Mouse (Mus musculus): ENCODE measurements around the gene Stx11.
"Not testable (repeated sequence)": the region's sequence is repeated elsewhere in the genome, so short reads cannot be mapped to it uniquely, and the experiment has no call there.

The Stx11 gene

GRCm38 (mm10) chr10:12957271-12957670 lies 6.8 kb downstream of the Stx11 start:
- peak in 1 of 2 experiments; percentile 10 for DNase-seq

DNA sequence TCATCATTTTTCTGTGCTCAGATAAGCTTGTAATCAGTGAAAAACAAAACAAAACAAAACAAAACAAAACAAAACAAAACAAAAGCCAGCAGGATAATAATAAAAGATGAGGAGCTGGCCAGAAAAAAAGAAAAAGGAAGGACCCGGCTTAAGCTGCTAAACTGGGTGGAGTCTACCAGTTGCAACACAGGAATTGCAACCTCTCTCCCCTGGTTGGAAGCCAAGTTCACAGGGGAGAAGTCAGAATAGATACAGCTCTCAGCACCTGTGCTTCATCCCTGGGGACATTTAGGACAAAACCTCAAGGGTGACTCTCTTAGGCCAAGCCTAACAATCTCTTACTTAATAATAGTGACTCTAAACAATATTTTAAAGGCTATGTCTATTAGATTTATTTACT lies 8.3 kb downstream of the Stx11 start:
- peak in 1 of 2 experiments; percentile 16 for DNase-seq

GRCm38 (mm10) chr10:12951358-12951757 lies 12.7 kb downstream of the Stx11 start:
- DNase-seq = not testable (repeated sequence)

GRCm38 (mm10) chr10:12949299-12949698 lies 14.8 kb downstream of the Stx11 start:
- DNase-seq = peak in 1 of 2 experiments; percentile 14

DNA sequence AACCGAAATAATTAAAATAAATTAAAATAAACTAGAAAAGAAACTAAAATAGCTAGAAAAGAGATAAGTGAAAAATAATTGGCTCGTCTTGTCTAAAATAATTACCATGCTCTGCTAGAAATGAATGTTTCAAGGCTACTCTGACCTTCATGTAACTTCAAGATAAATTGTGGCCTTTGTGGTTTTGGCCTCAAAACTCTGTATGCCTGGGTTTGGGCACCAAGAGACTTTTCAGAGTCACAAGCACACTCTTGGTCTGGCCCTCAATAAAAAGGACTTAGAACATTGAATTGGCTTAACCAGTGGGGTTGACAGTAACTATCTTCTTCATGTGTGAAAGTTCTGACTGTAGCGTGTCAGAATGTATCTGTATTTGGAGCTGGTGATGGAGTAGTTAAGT lies 16.5 kb downstream of the Stx11 start:
- no peak for DNase-seq

- DNase-seq = peak; percentile 29 to 39
Measured at GRCm38 (mm10) chr10:12941018-12941761, 22.9 kb downstream of the Stx11 start.

DNA sequence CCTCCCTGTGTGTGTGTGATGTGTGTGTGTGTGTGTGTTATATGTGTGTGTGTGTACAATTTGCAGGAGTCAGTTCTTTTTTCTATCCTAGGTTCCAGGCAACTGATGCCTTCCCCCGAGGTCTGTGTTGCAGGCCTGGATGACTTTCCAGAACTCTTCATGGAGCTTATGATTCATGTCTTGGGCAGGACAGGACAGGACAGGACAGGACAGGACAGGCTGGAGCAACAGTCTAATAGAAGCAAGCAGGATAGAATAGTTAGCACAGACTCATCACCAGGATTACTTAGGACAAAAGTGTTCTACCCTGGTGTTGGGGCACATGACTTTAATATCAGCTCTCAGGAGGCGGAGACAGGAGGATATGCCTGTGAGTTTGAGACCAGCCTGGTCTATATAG lies 25.3 kb downstream of the Stx11 start:
- no peak for DNase-seq

GRCm38 (mm10) chr10:12936079-12936478 lies 28.0 kb downstream of the Stx11 start:
- DNase-seq = no peak

- DNase-seq = no peak
Measured at GRCm38 (mm10) chr10:12935575-12935974, 28.5 kb downstream of the Stx11 start.

DNA sequence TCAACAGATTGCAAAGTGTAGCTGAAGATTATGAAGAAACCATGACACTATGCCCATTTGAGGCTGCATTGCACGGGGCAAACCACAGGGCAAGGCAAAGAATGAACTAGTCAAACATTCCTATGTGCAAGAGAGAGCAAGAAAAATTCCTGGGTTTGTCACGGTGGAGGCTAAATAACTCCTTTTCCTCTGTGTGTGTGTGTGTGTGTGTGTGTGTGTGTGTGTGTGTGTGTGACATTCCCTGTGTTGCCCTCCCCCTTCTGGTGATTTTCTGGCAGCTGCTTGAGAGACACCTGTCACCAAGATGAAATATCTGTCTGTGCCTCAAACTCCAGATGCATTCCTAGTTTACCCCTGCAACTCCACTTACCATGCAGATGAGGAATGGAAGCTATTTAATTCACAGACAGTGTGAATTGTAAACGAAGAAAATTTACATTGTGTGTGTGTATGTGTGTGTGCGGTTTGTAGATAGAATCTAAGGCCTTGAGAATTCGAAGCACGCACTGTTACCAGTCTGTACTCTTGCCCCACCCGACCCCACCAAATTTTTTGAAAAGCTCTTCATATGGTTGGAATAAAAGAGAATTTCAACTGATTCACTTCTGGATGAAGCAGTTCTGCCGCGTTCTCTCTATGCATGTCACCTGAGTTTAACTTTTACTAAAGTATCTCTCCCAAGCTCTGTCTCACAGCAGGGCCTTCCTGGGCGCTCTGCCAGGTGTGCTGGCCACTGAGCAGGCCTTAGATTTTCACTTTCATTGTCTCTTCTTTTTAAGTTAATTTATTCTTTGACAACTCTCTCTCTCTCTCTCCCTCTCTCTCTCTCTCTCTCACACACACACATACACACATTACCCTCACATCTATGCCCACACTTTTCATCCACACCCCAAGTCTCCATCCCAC lies 32.4 kb downstream of the Stx11 start:
- DNase-seq = peak in 1 of 2 experiments; percentile 13

- DNase-seq = no peak
Measured at GRCm38 (mm10) chr10:12930351-12930905, 33.7 kb downstream of the Stx11 start.

DNA sequence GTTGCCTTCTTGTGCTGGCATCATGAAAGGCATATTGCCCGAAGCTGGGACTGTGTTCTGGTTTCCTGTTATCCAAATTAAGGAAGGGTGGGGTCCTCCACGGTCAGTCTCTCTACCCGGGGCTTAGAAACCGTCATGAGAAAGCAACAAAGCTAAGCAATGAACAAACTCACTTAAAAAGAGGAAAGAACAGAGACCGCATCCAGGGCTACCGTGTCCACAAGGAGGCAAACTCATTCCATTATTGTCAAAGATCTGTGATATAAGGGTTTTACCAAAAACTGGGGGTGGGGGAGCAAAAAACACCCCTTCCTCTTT lies 34.3 kb downstream of the Stx11 start:
- peak in 1 of 2 experiments; percentile 14 for DNase-seq

GRCm38 (mm10) chr10:12929149-12929856 lies 34.8 kb downstream of the Stx11 start:
- no peak for DNase-seq

GRCm38 (mm10) chr10:12928193-12928592 lies 35.9 kb downstream of the Stx11 start:
- DNase-seq = no peak

DNA sequence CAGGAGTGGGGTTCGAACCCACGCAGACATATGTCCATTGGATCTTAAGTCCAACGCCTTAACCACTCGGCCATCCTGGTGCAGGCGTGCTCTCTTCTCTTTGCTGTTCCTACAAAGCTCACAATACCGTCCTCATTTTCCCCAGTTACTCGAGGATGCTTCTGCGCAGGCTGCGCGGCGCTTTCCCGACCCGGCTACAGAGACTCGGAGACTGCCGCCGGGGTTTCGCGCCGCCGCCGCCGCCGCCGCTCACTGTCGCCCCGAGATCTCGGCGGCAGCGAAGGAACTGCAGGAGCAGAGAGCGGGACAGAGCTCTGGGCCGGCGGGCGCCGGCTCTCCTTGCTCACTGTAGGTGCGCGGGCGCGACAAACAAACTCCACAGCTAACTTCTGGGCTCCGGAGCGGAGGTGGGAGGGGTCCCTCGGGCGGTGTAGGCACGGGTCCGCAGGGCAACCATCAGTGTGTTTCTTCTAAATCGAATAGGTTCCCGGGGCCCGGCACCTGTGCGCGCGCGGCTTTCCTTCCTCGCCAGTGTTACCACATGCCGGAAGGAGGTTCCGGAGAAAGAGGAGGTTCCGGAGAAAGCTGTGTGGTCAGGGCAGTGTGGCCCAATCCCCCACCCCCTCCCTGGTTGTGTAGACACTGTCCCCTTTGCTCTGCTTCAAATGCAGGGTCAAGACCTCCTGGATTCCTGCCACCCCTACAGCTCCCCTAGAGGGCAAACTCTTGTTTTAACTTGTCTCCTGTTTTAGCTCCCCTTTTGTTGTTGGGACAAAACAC lies 41.3 kb downstream of the Stx11 start:
- DNase-seq = peak; percentile 91 to 96

DNA sequence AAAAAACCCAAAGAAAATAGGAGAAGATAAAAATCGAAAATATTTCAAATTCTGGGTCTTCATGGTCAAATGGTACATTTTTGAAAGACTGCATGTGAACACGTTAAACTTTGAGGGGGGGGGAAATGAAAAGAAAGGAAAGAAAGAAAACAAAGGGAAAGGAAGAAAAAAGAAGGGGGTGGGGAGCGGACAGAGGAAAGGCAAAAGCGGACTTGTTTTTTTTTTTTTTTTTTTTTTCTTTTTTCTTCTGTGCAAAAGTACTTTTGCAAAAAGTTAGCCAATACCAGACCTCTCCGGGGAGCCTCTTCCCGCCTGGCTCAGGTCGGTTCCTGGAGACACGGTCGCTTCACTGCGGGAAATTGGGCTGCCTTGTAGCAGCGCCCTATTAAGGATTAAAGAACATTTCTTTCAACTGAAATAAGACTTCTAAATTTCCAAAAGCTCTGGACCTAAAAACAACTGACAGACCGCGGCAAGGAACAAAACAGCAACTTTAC lies 42.0 kb downstream of the Stx11 start:
- no peak for DNase-seq

- peak in 1 of 2 experiments; percentile 32 for DNase-seq
Measured at GRCm38 (mm10) chr10:12921551-12922040, 42.5 kb downstream of the Stx11 start.

GRCm38 (mm10) chr10:12919287-12919686 lies 44.8 kb downstream of the Stx11 start:
- DNase-seq = peak; percentile 44 to 65

GRCm38 (mm10) chr10:12917626-12918025 lies 46.5 kb downstream of the Stx11 start:
- no peak for DNase-seq

- DNase-seq = no peak
Measured at GRCm38 (mm10) chr10:12916376-12916775, 47.7 kb downstream of the Stx11 start.

DNA sequence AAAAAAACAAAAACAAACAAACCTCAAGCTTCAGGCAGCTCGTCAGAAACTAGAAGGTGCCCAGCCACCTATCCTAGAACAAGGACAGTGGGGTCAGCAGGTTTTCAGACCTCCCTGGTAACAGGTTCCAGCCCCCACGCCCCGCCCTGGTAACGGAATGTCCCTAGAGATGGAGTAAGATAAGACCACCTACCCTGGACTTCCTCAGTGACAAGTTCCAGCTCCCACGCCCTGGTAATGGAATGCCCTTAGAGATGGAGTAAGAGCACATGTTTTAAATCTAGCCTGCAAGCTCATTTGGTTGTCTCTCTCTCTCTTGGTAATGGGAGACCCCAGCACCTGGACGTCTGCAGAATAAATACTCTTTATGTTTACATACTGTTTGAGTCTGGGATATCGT lies 48.3 kb downstream of the Stx11 start:
- no peak for DNase-seq

GRCm38 (mm10) chr10:12914203-12914602 lies 49.9 kb downstream of the Stx11 start:
- DNase-seq = no peak

Data from lung, postnatal 4 days (tissue).